Mouse (Mus musculus) lung, embryonic 14.5 days (tissue): ENCODE results near the gene Atg2a. TPM values are rescaled to one million over a fixed set of nuclear protein-coding genes. Genes with fewer than 3 reads are reported as not detected.

Source experiments
- ATAC-seq: fragments of 200-750 bp; cut with Nextera tagmentation; 2 replicates; pipeline ENCODE4 v1.8.0; 2017; ENCODE audit warnings: mild to moderate bottlenecking, moderate TSS enrichment, moderate library complexity; ENCODE audit not compliant: insufficient read depth
- DNase-seq: peaks from one replicate; pipeline ENCODE4 v3.0.0-alpha.2; 2015
- H3K27ac ChIP-seq: fragments of 300-500 bp; sonication (generic); 2 replicates; pipeline ENCODE4 v1.5.1; 2014; ENCODE audit warnings: low read depth, mild to moderate bottlenecking, moderate library complexity
- H3K27me3 ChIP-seq: fragments of 300-500 bp; sonication (generic); 2 replicates; pipeline ENCODE4 v1.6.1; 2014; ENCODE audit warnings: low read length, control low read depth; ENCODE audit not compliant: insufficient read depth
- H3K36me3 ChIP-seq: fragments of 300-500 bp; sonication (generic); 2 replicates; pipeline ENCODE4 v1.6.1; 2014; ENCODE audit warnings: control low read depth; ENCODE audit not compliant: insufficient read depth
- H3K4me1 ChIP-seq: fragments of 300-500 bp; sonication (generic); 2 replicates; pipeline ENCODE4 v1.6.1; 2014; ENCODE audit warnings: antibody characterized with exemption, control low read depth; ENCODE audit not compliant: insufficient read depth
- H3K4me2 ChIP-seq: fragments of 300-500 bp; sonication (generic); 2 replicates; pipeline ENCODE4 v1.6.1; 2014; ENCODE audit warnings: mild to moderate bottlenecking
- H3K4me3 ChIP-seq: fragments of 300-500 bp; sonication (generic); 2 replicates; pipeline ENCODE4 v1.5.1; 2014; ENCODE audit warnings: low read depth, low read length
- H3K9ac ChIP-seq: fragments of 300-500 bp; sonication (generic); 2 replicates; pipeline ENCODE4 v1.6.1; 2014
- H3K9me3 ChIP-seq: fragments of 300-500 bp; sonication (generic); 2 replicates; pipeline ENCODE4 v1.6.1; 2016; ENCODE audit warnings: low read depth, low read length, control low read depth
- CTCF ChIP-seq: IDR thresholded peaks from 2 replicates; pipeline ENCODE4 v1.5.1; 2016; ENCODE audit warnings: antibody characterized with exemption, low read depth
- WGBS: fragments of 180-500 bp; shearing (Covaris S2); extraction: QIAGEN DNeasy Blood & Tissue Kit; methylation state at CpG from one replicate; pipeline ENCODE4 v1.1.7; 2014; 5-methylcytosine and 5-hydroxymethylcytosine counted together
- polyA plus RNA-seq: library from polyadenylated mRNA; unstranded; fragments of >200 nt; fragmentation: Nextera tagmentation; extraction: Ambion mirVana; gene quantifications from 2 replicates; pipeline ENCODE4 v1.2.1, GENCODE M21; 2014

The Atg2a gene
- polyA plus RNA-seq, 1 experiment from 2014 or later, result 13.0 TPM

DNA sequence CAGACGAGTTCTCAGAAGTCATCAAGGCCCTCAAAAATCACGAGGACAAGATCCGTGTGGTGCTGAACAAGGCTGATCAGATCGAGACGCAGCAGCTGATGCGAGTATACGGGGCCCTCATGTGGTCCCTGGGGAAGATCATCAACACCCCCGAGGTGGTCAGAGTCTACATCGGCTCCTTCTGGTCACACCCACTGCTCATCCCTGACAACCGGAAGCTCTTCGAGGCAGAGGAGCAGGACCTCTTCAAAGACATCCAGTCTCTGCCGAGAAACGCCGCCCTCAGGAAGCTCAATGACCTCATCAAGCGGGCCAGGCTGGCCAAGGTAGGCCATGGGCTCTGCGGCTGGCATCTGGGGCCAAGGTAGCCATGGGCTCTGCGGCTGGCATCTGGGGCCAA is 52.8 kb downstream of the Atg2a start:
- no peak overlapping the region for H3K27ac ChIP-seq
- ATAC-seq, result no peak
- WGBS, result 90% methylated on average over 17 of the region's 17 CpGs
- no peak for TF ChIP-seq CTCF
- peaks cover 72% of the 10 kb centered on the region for H3K36me3 ChIP-seq
- H3K9me3 ChIP-seq, result no peaks in the 10 kb centered on the region
- DNase-seq, result no peak
- no peak overlapping the region for H3K9ac ChIP-seq
- no peaks in the 10 kb centered on the region for H3K4me1 ChIP-seq
- H3K27me3 ChIP-seq, result no peaks in the 10 kb centered on the region
- no peak overlapping the region for H3K4me3 ChIP-seq
- no peak overlapping the region for H3K4me2 ChIP-seq

GRCm38 (mm10) chr19:6296551-6297210 is 55.2 kb downstream of the Atg2a start:
- Histone ChIP-seq H3K27ac (no peak overlapping the region), H3K9me3 (no peaks in the 10 kb centered on the region), H3K36me3 (peaks cover 66% of the 10 kb centered on the region), H3K4me1 (peaks cover 4% of the 10 kb centered on the region; the same call in 1 of the 2 replicates), H3K4me3 (no peak overlapping the region), H3K27me3 (no peaks in the 10 kb centered on the region), H3K4me2 (no peak overlapping the region), H3K9ac (no peak overlapping the region)
- 88% methylated on average over 5 of the region's 5 CpGs for WGBS
- ATAC-seq, result no peak
- no peak for TF ChIP-seq CTCF
- DNase-seq, result no peak

DNA sequence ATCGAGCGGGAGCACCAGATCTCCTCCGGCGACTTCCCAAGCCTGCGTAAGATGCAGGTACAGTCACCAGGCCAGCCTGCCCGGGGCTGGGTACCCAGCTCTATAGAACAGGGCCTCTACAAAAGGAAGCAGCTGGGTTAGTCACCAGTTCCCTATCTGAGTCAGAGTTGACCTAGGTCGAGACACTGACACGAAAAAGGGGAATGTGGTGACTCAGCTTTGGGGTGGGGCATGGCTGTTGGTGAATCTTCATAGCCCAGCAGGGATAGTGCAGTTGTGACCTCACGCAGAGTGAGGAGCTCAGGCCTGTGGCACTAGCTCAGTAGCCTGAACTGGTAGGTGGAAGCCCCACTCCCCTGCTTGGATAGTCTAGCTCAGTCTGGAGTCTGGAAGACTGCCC is 56.2 kb downstream of the Atg2a start:
- peak; percentile 24 for DNase-seq
- no peak overlapping the region for H3K4me2 ChIP-seq
- no peak for TF ChIP-seq CTCF
- no peak for ATAC-seq
- H3K36me3 ChIP-seq, result peaks cover 57% of the 10 kb centered on the region
- no peak overlapping the region for H3K27ac ChIP-seq
- peaks cover 4% of the 10 kb centered on the region; the same call in 1 of the 2 replicates for H3K4me1 ChIP-seq
- H3K9me3 ChIP-seq, result no peaks in the 10 kb centered on the region
- no peaks in the 10 kb centered on the region for H3K27me3 ChIP-seq
- WGBS, result 87% methylated on average over 9 of the region's 9 CpGs
- H3K4me3 ChIP-seq, result no peak overlapping the region
- no peak overlapping the region for H3K9ac ChIP-seq

- Histone ChIP-seq H3K4me3 (no peak overlapping the region), H3K4me2 (no peak overlapping the region), H3K9me3 (no peaks in the 10 kb centered on the region), H3K36me3 (peaks cover 49% of the 10 kb centered on the region), H3K27me3 (no peaks in the 10 kb centered on the region), H3K9ac (no peak overlapping the region), H3K27ac (peak overlapping the region; percentile 73; the same call in 1 of the 2 replicates), H3K4me1 (peaks cover 4% of the 10 kb centered on the region; the same call in 1 of the 2 replicates)
- TF ChIP-seq CTCF, result no peak
- 76% methylated on average over 4 of the region's 4 CpGs for WGBS
- no peak for ATAC-seq
- no peak for DNase-seq
Observed at GRCm38 (mm10) chr19:6299003-6299402, 57.5 kb downstream of the Atg2a start.

- WGBS, result 66% methylated on average over 7 of the region's 7 CpGs
- TF ChIP-seq CTCF, result no peak
- no peak overlapping the region for H3K4me2 ChIP-seq
- DNase-seq, result peak; percentile 18
- ATAC-seq, result no peak
- peak overlapping the region; percentile 73 for H3K27ac ChIP-seq
- no peaks in the 10 kb centered on the region for H3K27me3 ChIP-seq
- H3K36me3 ChIP-seq, result peaks cover 43% of the 10 kb centered on the region
- H3K9ac ChIP-seq, result no peak overlapping the region
- peaks cover 4% of the 10 kb centered on the region; the same call in 1 of the 2 replicates for H3K4me1 ChIP-seq
- H3K9me3 ChIP-seq, result no peaks in the 10 kb centered on the region
- no peak overlapping the region for H3K4me3 ChIP-seq
Observed at GRCm38 (mm10) chr19:6299450-6300267, 58.2 kb downstream of the Atg2a start.

GRCm38 (mm10) chr19:6300402-6300841 is 59.0 kb downstream of the Atg2a start:
- 30% methylated on average over 7 of the region's 7 CpGs for WGBS
- H3K4me3 ChIP-seq, result no peak overlapping the region
- DNase-seq (peak; percentile 38), ATAC-seq (peak; percentile 15; the same call in 1 of the 2 replicates)
- H3K27me3 ChIP-seq, result no peaks in the 10 kb centered on the region
- H3K4me2 ChIP-seq, result no peak overlapping the region
- no peaks in the 10 kb centered on the region for H3K9me3 ChIP-seq
- H3K36me3 ChIP-seq, result peaks cover 35% of the 10 kb centered on the region
- peak overlapping the region; percentile 73 for H3K27ac ChIP-seq
- no peak overlapping the region for H3K9ac ChIP-seq
- H3K4me1 ChIP-seq, result peaks cover 4% of the 10 kb centered on the region; the same call in 1 of the 2 replicates
- TF ChIP-seq CTCF, result no peak

GRCm38 (mm10) chr19:6302114-6302513 is 60.6 kb downstream of the Atg2a start:
- DNase-seq (no peak), ATAC-seq (no peak)
- no peak for TF ChIP-seq CTCF
- Histone ChIP-seq H3K4me3 (no peak overlapping the region), H3K36me3 (peaks cover 19% of the 10 kb centered on the region), H3K4me1 (peaks cover 4% of the 10 kb centered on the region; the same call in 1 of the 2 replicates), H3K9ac (no peak overlapping the region), H3K9me3 (no peaks in the 10 kb centered on the region), H3K27me3 (no peaks in the 10 kb centered on the region), H3K4me2 (no peak overlapping the region), H3K27ac (no peak overlapping the region)
- 86% methylated on average over 5 of the region's 5 CpGs for WGBS
